In genomic region chr15:71195011-71195739, GRCm38 (mm10) we compare ENCODE assay signal across 9 mouse cellular contexts.
DNase-seq lines count a peak whose midpoint lies in the region; ATAC-seq and TF ChIP-seq lines count a peak whose summit lies in the region.
"Had no signal": no experiment of that assay in that cellular context is flagged by ENCODE, and none has a peak within 500 bp of the region (broad histone marks: within the 10 kb centered on the region; RNA-seq: fewer than 3 reads in every experiment).

No protein-coding gene starts in this region.

- H3K9me3 ChIP-seq in forebrain, embryonic 10.5 days: no peaks in the 10 kb centered on the region
- no peaks in the 10 kb centered on the region for H3K9me3 ChIP-seq in kidney, embryonic 16.5 days (ENCODE audit: low read length)

- intact Hi-C loops in heart, adult 2 months (cut with DNase I): no loop called here
- intact Hi-C loops in heart, postnatal 25 days (cut with DNase I): no loop called here

- no peak overlapping the region for H3K4me3 ChIP-seq in heart, adult 2 months
- no peak overlapping the region for H3K4me3 ChIP-seq in forebrain, embryonic 10.5 days
- H3K4me3 ChIP-seq in kidney, embryonic 16.5 days (ENCODE audit: low read length): no peak overlapping the region

- H3K4me1 ChIP-seq in heart, adult 2 months (ENCODE audit: control insufficient read depth, insufficient read depth, low read length): no peaks in the 10 kb centered on the region
- H3K4me1 ChIP-seq in forebrain, embryonic 10.5 days: no peaks in the 10 kb centered on the region
- no peaks in the 10 kb centered on the region for H3K4me1 ChIP-seq in kidney, embryonic 16.5 days (ENCODE audit: insufficient read depth, low read length)

- no peaks in the 10 kb centered on the region for H3K27me3 ChIP-seq in heart, adult 2 months (ENCODE audit: control insufficient read depth, insufficient read depth, low read length)
- no peaks in the 10 kb centered on the region for H3K27me3 ChIP-seq in forebrain, embryonic 10.5 days (ENCODE audit: poor library complexity, severe bottlenecking)
- H3K27me3 ChIP-seq in kidney, embryonic 16.5 days (ENCODE audit: insufficient read depth, low read length): no peaks in the 10 kb centered on the region

- no peak for TF ChIP-seq POLR2A in heart, adult 2 months (IDR thresholded peaks at IDR 0.05; ENCODE audit: insufficient read depth, low read depth, low read length)

- no peak overlapping the region for H3K27ac ChIP-seq in heart, adult 2 months
- no peak overlapping the region for H3K27ac ChIP-seq in forebrain, embryonic 10.5 days
- no peak overlapping the region for H3K27ac ChIP-seq in kidney, embryonic 16.5 days (ENCODE audit: low read length)
- H3K27ac ChIP-seq: macrophage had no signal

- 30% methylated on average over 11 of the region's 11 CpGs for WGBS in heart, adult 2 months
- WGBS in forebrain, embryonic 10.5 days: 66% methylated on average over 11 of the region's 11 CpGs
- WGBS in kidney, embryonic 16.5 days: 55% methylated on average over 11 of the region's 11 CpGs

- peak in 1 of 2 experiments; percentile 3 for DNase-seq in heart, adult 2 months
- DNase-seq in heart, postnatal 25 days (ENCODE audit: low spot score): no peak
- peak; percentile 10 for DNase-seq in R1 (ENCODE audit: low read depth, low spot score)
- DNase-seq in forebrain, embryonic 10.5 days (ENCODE audit: extremely low spot score, low spot score): peak; percentile 26
- DNase-seq in layer of hippocampus, postnatal 36 days: peak; percentile 13 to 21
- peak; percentile 45 for DNase-seq in testis, postnatal 10 days (ENCODE audit: low spot score)

- no peak for ATAC-seq in kidney, embryonic 16.5 days (ENCODE audit: low FRiP score, low TSS enrichment)
- no peak for ATAC-seq in erythroid progenitor cell, adult 5-6 weeks (replicated peaks; ENCODE audit: low FRiP score, poor library complexity, severe bottlenecking)

- TF ChIP-seq CTCF in heart, adult 2 months (IDR thresholded peaks at IDR 0.05): peak; percentile 64

- H3K36me3 ChIP-seq in heart, adult 2 months (ENCODE audit: control insufficient read depth, insufficient read depth, low read length): no peaks in the 10 kb centered on the region
- no peaks in the 10 kb centered on the region for H3K36me3 ChIP-seq in forebrain, embryonic 10.5 days (replicated peaks)
- H3K36me3 ChIP-seq in kidney, embryonic 16.5 days (ENCODE audit: insufficient read depth, low read length): no peaks in the 10 kb centered on the region

- no peak overlapping the region for H3K9ac ChIP-seq in heart, adult 2 months (ENCODE audit: low read depth, low read length)
- no peak overlapping the region for H3K9ac ChIP-seq in kidney, embryonic 16.5 days (replicated peaks; ENCODE audit: low read length)

- no peak for TF ChIP-seq EP300 in heart, adult 2 months (IDR thresholded peaks at IDR 0.05; ENCODE audit: insufficient read depth, low read depth, low read length)

- no peaks in the 10 kb centered on the region for H3K79me2 ChIP-seq in heart, adult 2 months (replicated peaks; ENCODE audit: control insufficient read depth, insufficient read depth, low read length)

- H3K4me2 ChIP-seq in kidney, embryonic 16.5 days (replicated peaks; ENCODE audit: low read depth, low read length): no peak overlapping the region
